Mouse (Mus musculus) lung, postnatal 0 days (tissue): ENCODE results near the gene Phospho1.

Source experiments
- CTCF ChIP-seq: IDR thresholded peaks from 2 replicates; pipeline ENCODE4 v1.5.1; 2016; ENCODE audit warnings: antibody characterized with exemption, mild to moderate bottlenecking
- EP300 ChIP-seq: IDR thresholded peaks from 2 replicates; pipeline ENCODE4 v1.6.1; 2016; ENCODE audit warnings: antibody characterized with exemption, mild to moderate bottlenecking, control low read depth

DNA sequence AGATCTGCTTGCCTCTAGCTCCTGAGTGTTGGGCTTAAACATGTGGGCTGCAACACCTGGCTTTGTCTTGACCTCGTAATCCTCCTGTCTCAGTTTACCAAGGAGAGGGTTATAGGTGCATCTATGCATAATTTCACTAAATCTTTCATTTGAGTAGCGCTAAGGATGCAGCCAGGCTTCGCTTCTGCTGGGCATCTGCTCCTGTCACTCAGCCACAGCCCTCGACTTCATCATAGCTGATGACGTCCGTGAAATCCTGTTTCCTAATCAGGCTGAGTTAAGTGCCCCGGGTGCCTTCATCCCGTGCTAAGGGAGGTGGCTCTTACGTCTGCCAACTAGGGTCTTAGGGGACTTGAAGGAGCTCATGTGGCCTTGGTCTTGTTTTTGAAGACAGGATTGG lies 40.3 kb upstream of the Phospho1 start:
- TF ChIP-seq EP300: no peak
- no peak for TF ChIP-seq CTCF
